In genomic region chr14:27998551-27998950, GRCm38 (mm10) we compare ENCODE assay signal across 26 mouse cellular contexts.
A peak's percentile ranks its signal among the peaks of the same experiment; 100 is the strongest.
DNase-seq lines count a peak whose midpoint lies in the region; ATAC-seq and TF ChIP-seq lines count a peak whose summit lies in the region.
"Had no signal": no experiment of that assay in that cellular context is flagged by ENCODE, and none has a peak within 500 bp of the region (broad histone marks: within the 10 kb centered on the region; RNA-seq: fewer than 3 reads in every experiment).

No protein-coding gene starts in this region.

- no peak overlapping the region for H3K4me3 ChIP-seq in embryonic facial prominence, embryonic 11.5 days (ENCODE audit: low read depth, low read length)
- H3K4me3 ChIP-seq in embryonic facial prominence, embryonic 10.5 days: no peak overlapping the region
- no peak overlapping the region for H3K4me3 ChIP-seq in lung, postnatal 0 days (ENCODE audit: low read depth, low read length)
- H3K4me3 ChIP-seq in embryonic facial prominence, embryonic 15.5 days (replicated peaks): no peak overlapping the region
- H3K4me3 ChIP-seq in hindbrain, postnatal 0 days (ENCODE audit: low read length): no peak overlapping the region
- H3K4me3 ChIP-seq: erythroblast, embryonic 14.5 days; forebrain, embryonic 13.5 days; gastrocnemius, adult 2 months; heart, embryonic 10.5 days; heart, embryonic 13.5 days had no signal

- no peak for ATAC-seq in embryonic facial prominence, embryonic 11.5 days (replicated peaks; ENCODE audit: insufficient number of reproducible peaks, low FRiP score, low TSS enrichment, low read depth)
- no peak for ATAC-seq in lung, postnatal 0 days
- ATAC-seq in embryonic facial prominence, embryonic 15.5 days (ENCODE audit: insufficient number of reproducible peaks, low FRiP score, low TSS enrichment, low read depth): no peak
- ATAC-seq in hindbrain, postnatal 0 days: no peak
- ATAC-seq: forebrain, embryonic 13.5 days; forebrain, postnatal 0 days; intestine, postnatal 0 days; Patski had no signal

- no peaks in the 10 kb centered on the region for H3K9me3 ChIP-seq in embryonic facial prominence, embryonic 11.5 days (replicated peaks; ENCODE audit: control insufficient read depth, low read length)
- H3K9me3 ChIP-seq in embryonic facial prominence, embryonic 10.5 days: no peaks in the 10 kb centered on the region
- no peaks in the 10 kb centered on the region for H3K9me3 ChIP-seq in lung, postnatal 0 days (ENCODE audit: low read length)
- H3K9me3 ChIP-seq in embryonic facial prominence, embryonic 15.5 days (replicated peaks): no peaks in the 10 kb centered on the region
- H3K9me3 ChIP-seq in hindbrain, postnatal 0 days (ENCODE audit: low read length): no peaks in the 10 kb centered on the region
- H3K9me3 ChIP-seq: forebrain, embryonic 13.5 days; heart, embryonic 10.5 days; heart, embryonic 13.5 days had no signal

- DNase-seq in embryonic facial prominence, embryonic 11.5 days (ENCODE audit: low spot score): peak; percentile 32
- no peak for DNase-seq in embryonic facial prominence, embryonic 10.5 days (ENCODE audit: low spot score)
- peak; percentile 16 for DNase-seq in lung, postnatal 0 days (ENCODE audit: low spot score)
- no peak for DNase-seq in lung, postnatal 14 days
- no peak for DNase-seq in heart, adult 9 months (ENCODE audit: low spot score in 2 of 2)
- no peak for DNase-seq in right cerebral cortex, adult 18-20 months
- no peak for DNase-seq in hindbrain, postnatal 0 days (ENCODE audit: low spot score)
- DNase-seq: adrenal gland, postnatal 10 days; adrenal gland, postnatal 36 days; cerebellum, adult 11 months; cerebellum, adult 2 months; cerebellum, postnatal 14 days; forebrain, postnatal 0 days; gastrocnemius, adult 2 months; gastrocnemius, postnatal 14 days; heart, adult 18-20 months; heart, postnatal 14 days; heart, postnatal 4 days had no signal

- H3K27ac ChIP-seq in embryonic facial prominence, embryonic 11.5 days (replicated peaks; ENCODE audit: low read depth, low read length): no peak overlapping the region
- no peak overlapping the region for H3K27ac ChIP-seq in embryonic facial prominence, embryonic 10.5 days (replicated peaks)
- no peak overlapping the region for H3K27ac ChIP-seq in lung, postnatal 0 days (ENCODE audit: low read length)
- H3K27ac ChIP-seq in embryonic facial prominence, embryonic 15.5 days (replicated peaks): peak overlapping the region; percentile 80; the same call in 1 of the 2 replicates
- H3K27ac ChIP-seq in hindbrain, postnatal 0 days: no peak overlapping the region
- H3K27ac ChIP-seq: forebrain, embryonic 13.5 days; gastrocnemius, adult 2 months; heart, embryonic 10.5 days; heart, embryonic 13.5 days; hindbrain, embryonic 14.5 days had no signal

- WGBS in embryonic facial prominence, embryonic 11.5 days: 38% methylated on average over 3 of the region's 3 CpGs
- 41% methylated on average over 3 of the region's 3 CpGs for WGBS in embryonic facial prominence, embryonic 10.5 days
- 42% methylated on average over 3 of the region's 3 CpGs for WGBS in lung, postnatal 0 days
- WGBS in embryonic facial prominence, embryonic 15.5 days: 25% methylated on average over 3 of the region's 3 CpGs
- 60% methylated on average over 3 of the region's 3 CpGs for WGBS in hindbrain, postnatal 0 days

- no peak overlapping the region for H3K9ac ChIP-seq in embryonic facial prominence, embryonic 11.5 days (replicated peaks; ENCODE audit: low read length)
- no peak overlapping the region for H3K9ac ChIP-seq in lung, postnatal 0 days (replicated peaks; ENCODE audit: low read depth)
- no peak overlapping the region for H3K9ac ChIP-seq in embryonic facial prominence, embryonic 15.5 days
- no peak overlapping the region for H3K9ac ChIP-seq in hindbrain, postnatal 0 days (replicated peaks; ENCODE audit: low read length)
- H3K9ac ChIP-seq: forebrain, embryonic 13.5 days; forebrain, postnatal 0 days; heart, embryonic 13.5 days; hindbrain, embryonic 14.5 days had no signal

- no peak overlapping the region for H3K4me2 ChIP-seq in embryonic facial prominence, embryonic 11.5 days (ENCODE audit: low read depth, low read length)
- no peak overlapping the region for H3K4me2 ChIP-seq in lung, postnatal 0 days (replicated peaks; ENCODE audit: low read depth, low read length)
- no peak overlapping the region for H3K4me2 ChIP-seq in embryonic facial prominence, embryonic 15.5 days (replicated peaks)
- H3K4me2 ChIP-seq in hindbrain, postnatal 0 days (ENCODE audit: low read depth, low read length): no peak overlapping the region
- H3K4me2 ChIP-seq: forebrain, embryonic 13.5 days; heart, embryonic 13.5 days; hindbrain, embryonic 14.5 days had no signal

- no peak for TF ChIP-seq CTCF in lung, postnatal 0 days (IDR thresholded peaks at IDR 0.05)
- TF ChIP-seq CTCF in hindbrain, postnatal 0 days (IDR thresholded peaks at IDR 0.05; ENCODE audit: low read depth): no peak

- H3K36me3 ChIP-seq in embryonic facial prominence, embryonic 11.5 days (replicated peaks; ENCODE audit: control insufficient read depth, insufficient read depth, low read depth, low read length): no peaks in the 10 kb centered on the region
- H3K36me3 ChIP-seq in embryonic facial prominence, embryonic 10.5 days (replicated peaks): no peaks in the 10 kb centered on the region
- H3K36me3 ChIP-seq in lung, postnatal 0 days (ENCODE audit: insufficient read depth, low read length): no peaks in the 10 kb centered on the region
- H3K36me3 ChIP-seq in embryonic facial prominence, embryonic 15.5 days: no peaks in the 10 kb centered on the region
- H3K36me3 ChIP-seq in hindbrain, postnatal 0 days (ENCODE audit: insufficient read depth, low read length): no peaks in the 10 kb centered on the region
- H3K36me3 ChIP-seq: heart, embryonic 10.5 days; heart, embryonic 13.5 days had no signal

- no peak for TF ChIP-seq EP300 in lung, postnatal 0 days (IDR thresholded peaks at IDR 0.05)

- no peaks in the 10 kb centered on the region for H3K27me3 ChIP-seq in embryonic facial prominence, embryonic 11.5 days (ENCODE audit: control insufficient read depth, insufficient read depth, low read length)
- H3K27me3 ChIP-seq in embryonic facial prominence, embryonic 10.5 days (replicated peaks; ENCODE audit: low read depth, poor library complexity, severe bottlenecking): no peaks in the 10 kb centered on the region
- no peaks in the 10 kb centered on the region for H3K27me3 ChIP-seq in lung, postnatal 0 days (replicated peaks; ENCODE audit: insufficient read depth, low read length)
- H3K27me3 ChIP-seq in embryonic facial prominence, embryonic 15.5 days: no peaks in the 10 kb centered on the region
- no peaks in the 10 kb centered on the region for H3K27me3 ChIP-seq in hindbrain, postnatal 0 days (ENCODE audit: insufficient read depth, low read length)
- H3K27me3 ChIP-seq: forebrain, embryonic 13.5 days; heart, embryonic 13.5 days; Patski had no signal

- no peaks in the 10 kb centered on the region for H3K4me1 ChIP-seq in embryonic facial prominence, embryonic 11.5 days (ENCODE audit: control insufficient read depth, insufficient read depth, low read length)
- peaks cover 21% of the 10 kb centered on the region for H3K4me1 ChIP-seq in embryonic facial prominence, embryonic 10.5 days
- H3K4me1 ChIP-seq in lung, postnatal 0 days (ENCODE audit: insufficient read depth, low read depth, low read length): no peaks in the 10 kb centered on the region
- peaks cover 15% of the 10 kb centered on the region for H3K4me1 ChIP-seq in embryonic facial prominence, embryonic 15.5 days
- no peaks in the 10 kb centered on the region for H3K4me1 ChIP-seq in hindbrain, postnatal 0 days (ENCODE audit: insufficient read depth, low read length)
- H3K4me1 ChIP-seq: heart, embryonic 10.5 days; heart, embryonic 13.5 days had no signal

Comparison
In these comparisons a context has a peak if more than half of its experiments do, and no peak if none do; other contexts are left out.
1. DNase-seq: peak in embryonic facial prominence, embryonic 11.5 days (single experiment) and lung, postnatal 0 days (single experiment); none in embryonic facial prominence, embryonic 10.5 days (single experiment), lung, postnatal 14 days (single experiment), heart, adult 9 months (0 of 2), right cerebral cortex, adult 18-20 months (single experiment) and hindbrain, postnatal 0 days (single experiment).